Mouse (Mus musculus): ENCODE measurements at regions not wholly inside any gene's neighbourhood (a gene's known extent, or its start where the extent isn't known, plus 50 kb on each side); places are given as distances from the start of the nearest gene placed in this dataset.

DNA sequence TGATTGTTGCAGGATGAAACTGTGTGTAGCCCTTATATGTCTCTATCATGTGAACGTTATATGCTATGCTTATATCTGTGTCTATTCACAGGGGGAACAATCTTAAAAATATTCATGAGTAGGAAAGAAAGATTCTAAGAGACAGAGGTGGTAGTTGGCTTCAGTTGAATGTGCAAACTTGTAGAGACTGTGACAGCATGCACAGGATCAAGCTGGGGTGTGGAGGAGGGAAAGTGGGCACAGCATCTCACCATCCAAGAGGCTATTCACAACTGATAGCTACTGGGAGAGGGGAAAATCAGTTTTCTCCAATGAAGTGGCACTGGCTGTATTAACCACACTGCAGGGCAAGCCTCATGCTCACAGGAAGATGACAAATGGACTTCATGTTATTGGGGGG, 194.3 kb downstream of the Lnpk start:
- in situ Hi-C loops (cut with MboI; ENCODE audit: low pct_ligation_motif_present, low pct_unique_long_range_greater_than_20kb, low sequenced_read_pairs) (no loop called here), dilution Hi-C loops (cut with MboI; ENCODE audit: extremely low pct_ligation_motif_present, extremely low pct_unique_long_range_greater_than_20kb, low sequenced_read_pairs) (no loop called here)
- Histone ChIP-seq H3K27me3 (replicated peaks) (no peaks in the 10 kb centered on the region), H3K9me3 (replicated peaks; ENCODE audit: low read length) (no peaks in the 10 kb centered on the region), H3K4me1 (ENCODE audit: control insufficient read depth in 1 of 2, insufficient read depth in 2 of 2) (no peaks in the 10 kb centered on the region), H3K79me2 (replicated peaks; ENCODE audit: control insufficient read depth, extremely low read depth, insufficient read depth, poor library complexity, severe bottlenecking) (no peaks in the 10 kb centered on the region), H3K9ac (ENCODE audit: insufficient read depth, low read depth) (no peak overlapping the region), H3K4me3 (replicated peaks in 1 of 3; ENCODE audit: low read depth in 2 of 3, low read length in 2 of 3, poor library complexity in 1 of 3) (no peak overlapping the region), H3K36me3 (replicated peaks in 1 of 2; ENCODE audit: control insufficient read depth in 1 of 2, insufficient read depth in 1 of 2, low read length in 1 of 2) (no peaks in the 10 kb centered on the region), H3K27ac (ENCODE audit: insufficient read depth, low read depth) (no peak overlapping the region), H3K4me2 (ENCODE audit: insufficient read depth, low read depth, poor library complexity, severe bottlenecking) (no peak overlapping the region)
- no peak for DNase-seq (ENCODE audit: extremely low read depth)
- TF ChIP-seq UBTF (IDR thresholded peaks at IDR 0.05; ENCODE audit: low read depth, low read length), result no peak
- TF ChIP-seq POLR2AphosphoS2 (IDR thresholded peaks at IDR 0.05; ENCODE audit: low read depth, low read length), result no peak
- TF ChIP-seq MEF2A (IDR thresholded peaks at IDR 0.05; ENCODE audit: borderline replicate concordance, low read depth, low read length), result no peak
- no peak for TF ChIP-seq JUND (conservative IDR thresholded peaks at IDR 0.05; ENCODE audit: low read depth, low read length)
- TF ChIP-seq USF1 (IDR thresholded peaks at IDR 0.05; ENCODE audit: low read depth, low read length), result no peak

DNA sequence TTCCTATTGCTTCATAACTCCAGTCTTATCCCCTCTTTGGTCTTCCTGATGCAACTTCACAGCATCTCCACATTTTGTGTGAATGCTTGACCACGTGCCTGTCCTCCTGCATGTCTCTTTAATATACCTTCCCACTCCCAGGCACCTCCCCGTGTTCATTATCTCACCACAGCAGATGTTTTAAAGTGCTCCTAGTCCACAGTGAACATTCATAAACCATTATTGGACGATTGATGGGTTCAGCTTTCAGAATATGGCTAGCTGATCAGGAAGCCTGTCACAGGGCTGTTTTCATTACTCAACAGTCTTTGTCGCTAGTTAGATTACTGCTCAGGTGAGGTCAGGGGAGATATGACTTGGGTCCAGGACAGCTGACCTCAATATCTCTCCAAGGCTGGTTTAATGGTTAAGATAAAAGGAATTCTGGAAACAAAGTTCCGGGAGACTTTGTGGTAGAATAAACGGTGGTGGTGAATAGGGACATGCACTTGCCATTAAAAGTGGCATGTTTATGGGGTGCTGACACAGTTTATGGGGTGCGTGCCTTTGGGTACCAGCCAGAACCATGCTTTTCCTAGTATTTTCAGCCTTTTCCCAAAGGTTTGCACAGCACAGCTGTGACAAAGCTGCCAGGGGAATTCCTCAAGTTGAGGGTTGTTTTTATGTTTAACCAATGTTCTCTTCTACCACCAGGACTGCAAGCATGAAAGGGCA, 198.5 kb downstream of the Lnpk start:
- Histone ChIP-seq H3K27me3 (replicated peaks) (no peaks in the 10 kb centered on the region), H3K9ac (ENCODE audit: insufficient read depth, low read depth) (no peak overlapping the region), H3K4me3 (replicated peaks in 1 of 3; ENCODE audit: low read depth in 2 of 3, low read length in 2 of 3, poor library complexity in 1 of 3) (no peak overlapping the region), H3K9me3 (replicated peaks; ENCODE audit: low read length) (no peaks in the 10 kb centered on the region), H3K79me2 (replicated peaks; ENCODE audit: control insufficient read depth, extremely low read depth, insufficient read depth, poor library complexity, severe bottlenecking) (no peaks in the 10 kb centered on the region), H3K4me2 (ENCODE audit: insufficient read depth, low read depth, poor library complexity, severe bottlenecking) (no peak overlapping the region), H3K4me1 (ENCODE audit: control insufficient read depth in 1 of 2, insufficient read depth in 2 of 2) (no peaks in the 10 kb centered on the region), H3K36me3 (replicated peaks in 1 of 2; ENCODE audit: control insufficient read depth in 1 of 2, insufficient read depth in 1 of 2, low read length in 1 of 2) (no peaks in the 10 kb centered on the region), H3K27ac (ENCODE audit: insufficient read depth, low read depth) (no peak overlapping the region)
- in situ Hi-C loops (cut with MboI; ENCODE audit: low pct_ligation_motif_present, low pct_unique_long_range_greater_than_20kb, low sequenced_read_pairs) (no loop called here), dilution Hi-C loops (cut with MboI; ENCODE audit: extremely low pct_ligation_motif_present, extremely low pct_unique_long_range_greater_than_20kb, low sequenced_read_pairs) (no loop called here)
- TF ChIP-seq PAX5 (IDR thresholded peaks at IDR 0.05; ENCODE audit: low read length) (no peak), MXI1 (IDR thresholded peaks at IDR 0.05; ENCODE audit: low read depth, low read length) (no peak), SIN3A (IDR thresholded peaks at IDR 0.05; ENCODE audit: low read length) (no peak), E2F4 (IDR thresholded peaks at IDR 0.05; ENCODE audit: insufficient replicate concordance, low read depth, low read length) (no peak), ZMIZ1 (IDR thresholded peaks at IDR 0.05; ENCODE audit: low read depth, low read length) (no peak), POLR2AphosphoS2 (IDR thresholded peaks at IDR 0.05; ENCODE audit: low read depth, low read length) (no peak), TBP (conservative IDR thresholded peaks at IDR 0.05; ENCODE audit: low read depth, low read length) (no peak), ZNF384 (IDR thresholded peaks at IDR 0.05; ENCODE audit: low read depth, low read length) (no peak), IRF4 (IDR thresholded peaks at IDR 0.05; ENCODE audit: low read depth, low read length) (no peak), KAT2A (IDR thresholded peaks at IDR 0.05; ENCODE audit: insufficient replicate concordance, low read length) (no peak), MEF2A (IDR thresholded peaks at IDR 0.05; ENCODE audit: borderline replicate concordance, low read depth, low read length) (no peak)
- no peak for DNase-seq (ENCODE audit: extremely low read depth)
